Comparison of ENCODE assay signal across 8 mouse cellular contexts in the genomic region with DNA sequence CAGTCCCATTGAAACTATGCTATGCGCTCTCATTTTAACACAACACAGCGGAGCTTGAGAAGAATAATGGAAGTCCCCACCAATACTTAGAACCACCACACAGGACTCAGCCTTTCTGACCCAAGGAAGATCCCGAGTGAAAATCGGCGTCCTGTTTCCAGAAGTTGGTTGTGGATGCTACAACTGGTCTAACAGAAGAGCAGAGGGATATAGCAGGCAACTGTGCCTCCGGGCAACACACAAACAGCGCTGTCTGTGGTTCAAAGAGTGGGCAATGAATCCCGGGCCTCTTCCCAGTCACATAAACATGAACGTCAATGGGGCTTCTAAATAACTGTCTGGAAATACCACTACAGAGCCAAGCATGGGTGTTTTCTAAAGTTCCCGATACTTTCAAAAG. TPM values are rescaled to one million over a fixed set of nuclear protein-coding genes. Genes with fewer than 3 reads are reported as not detected.
DNase-seq lines count a peak whose midpoint lies in the region; ATAC-seq and TF ChIP-seq lines count a peak whose summit lies in the region.

No protein-coding gene starts in this region.

- 19% methylated on average over 10 of the region's 10 CpGs for WGBS in lung, embryonic 14.5 days
- 17% methylated on average over 10 of the region's 10 CpGs for WGBS in embryonic facial prominence, embryonic 13.5 days
- WGBS in intestine, embryonic 15.5 days: 14% methylated on average over 10 of the region's 10 CpGs
- WGBS in midbrain, embryonic 11.5 days: 23% methylated on average over 10 of the region's 10 CpGs

- TF ChIP-seq CTCF in lung, embryonic 14.5 days (IDR thresholded peaks at IDR 0.05; ENCODE audit: low read depth): no peak

- H3K4me1 ChIP-seq in lung, embryonic 14.5 days (ENCODE audit: insufficient read depth): no peaks in the 10 kb centered on the region
- H3K4me1 ChIP-seq in embryonic facial prominence, embryonic 13.5 days: peaks cover 9% of the 10 kb centered on the region; the same call in 1 of the 2 replicates
- H3K4me1 ChIP-seq in intestine, embryonic 15.5 days (replicated peaks): 0 out of 2 replicates have a peak, but pooled peaks cover 9% of the 10 kb centered on the region
- 0 out of 2 replicates have a peak, but pooled peaks cover 3% of the 10 kb centered on the region for H3K4me1 ChIP-seq in midbrain, embryonic 11.5 days (ENCODE audit: control insufficient read depth, insufficient read depth, low read length)

- H3K36me3 ChIP-seq in lung, embryonic 14.5 days (ENCODE audit: insufficient read depth): no peaks in the 10 kb centered on the region
- no peaks in the 10 kb centered on the region for H3K36me3 ChIP-seq in embryonic facial prominence, embryonic 13.5 days
- H3K36me3 ChIP-seq in intestine, embryonic 15.5 days: no peaks in the 10 kb centered on the region
- no peaks in the 10 kb centered on the region for H3K36me3 ChIP-seq in midbrain, embryonic 11.5 days (ENCODE audit: control insufficient read depth, insufficient read depth, low read length)

- no peaks in the 10 kb centered on the region for H3K9me3 ChIP-seq in lung, embryonic 14.5 days (ENCODE audit: low read depth, low read length)
- H3K9me3 ChIP-seq in embryonic facial prominence, embryonic 13.5 days: no peaks in the 10 kb centered on the region
- no peaks in the 10 kb centered on the region for H3K9me3 ChIP-seq in intestine, embryonic 15.5 days
- no peaks in the 10 kb centered on the region for H3K9me3 ChIP-seq in midbrain, embryonic 11.5 days (ENCODE audit: control insufficient read depth, low read length)

- peak overlapping the region; percentile 100 for H3K4me2 ChIP-seq in lung, embryonic 14.5 days
- H3K4me2 ChIP-seq in embryonic facial prominence, embryonic 13.5 days: peak overlapping the region; percentile 96
- H3K4me2 ChIP-seq in intestine, embryonic 15.5 days (replicated peaks): peak overlapping the region; percentile 92
- H3K4me2 ChIP-seq in midbrain, embryonic 11.5 days: peak overlapping the region; percentile 99

- DNase-seq in lung, embryonic 14.5 days: peak; percentile 27
- no peak for DNase-seq in lung, adult 18-20 months
- no peak for DNase-seq in midbrain, embryonic 11.5 days (ENCODE audit: low spot score, missing footprints)
- DNase-seq in layer of hippocampus, postnatal 25 days (ENCODE audit: extremely low spot score in 1 of 2, low spot score in 1 of 2): no peak
- no peak for DNase-seq in layer of hippocampus, adult 18-20 months (ENCODE audit: low spot score in 2 of 2)
- no peak for DNase-seq in layer of hippocampus, adult 9-10 months (ENCODE audit: low spot score)

- ATAC-seq in lung, embryonic 14.5 days (ENCODE audit: insufficient read depth): 0 out of 2 replicates have a peak, but pooled peaks have one; percentile 25
- ATAC-seq in embryonic facial prominence, embryonic 13.5 days (ENCODE audit: insufficient number of reproducible peaks, insufficient read depth, low FRiP score, low TSS enrichment, low read depth): no peak
- ATAC-seq in intestine, embryonic 15.5 days: no peak
- no peak for ATAC-seq in midbrain, embryonic 11.5 days (ENCODE audit: low FRiP score)

- no peaks in the 10 kb centered on the region for H3K27me3 ChIP-seq in lung, embryonic 14.5 days (ENCODE audit: insufficient read depth, low read length)
- peaks cover 38% of the 10 kb centered on the region for H3K27me3 ChIP-seq in embryonic facial prominence, embryonic 13.5 days
- H3K27me3 ChIP-seq in intestine, embryonic 15.5 days (replicated peaks): no peaks in the 10 kb centered on the region
- peaks cover 13% of the 10 kb centered on the region for H3K27me3 ChIP-seq in midbrain, embryonic 11.5 days (ENCODE audit: control insufficient read depth, insufficient read depth, low read length)

- peak overlapping the region; percentile 65 for H3K4me3 ChIP-seq in lung, embryonic 14.5 days (ENCODE audit: low read depth, low read length)
- H3K4me3 ChIP-seq in embryonic facial prominence, embryonic 13.5 days: peak overlapping the region; percentile 64
- peak overlapping the region; percentile 72 for H3K4me3 ChIP-seq in intestine, embryonic 15.5 days (replicated peaks)
- H3K4me3 ChIP-seq in midbrain, embryonic 11.5 days (ENCODE audit: low read depth, low read length): peak overlapping the region; percentile 63

- no peak overlapping the region for H3K27ac ChIP-seq in lung, embryonic 14.5 days (ENCODE audit: low read depth)
- no peak overlapping the region for H3K27ac ChIP-seq in embryonic facial prominence, embryonic 13.5 days
- H3K27ac ChIP-seq in intestine, embryonic 15.5 days: no peak overlapping the region
- H3K27ac ChIP-seq in midbrain, embryonic 11.5 days (ENCODE audit: low read depth, low read length): no peak overlapping the region

- peak overlapping the region; percentile 59 for H3K9ac ChIP-seq in lung, embryonic 14.5 days
- H3K9ac ChIP-seq in embryonic facial prominence, embryonic 13.5 days: no peak overlapping the region
- H3K9ac ChIP-seq in intestine, embryonic 15.5 days: peak overlapping the region; percentile 67
- H3K9ac ChIP-seq in midbrain, embryonic 11.5 days (ENCODE audit: low read length): no peak overlapping the region

RNA-seq across cellular contexts. Expression of gene Enpp1, which starts 0.9 kb away (rescaled TPM):
- polyA plus RNA-seq in lung, embryonic 14.5 days (2014; fragmentation: Nextera tagmentation; extraction: Ambion mirVana): 2.3 and 2.9 TPM in 2 replicates
- 3.2 and 5.1 TPM in 2 replicates for polyA plus RNA-seq in embryonic facial prominence, embryonic 13.5 days (2015; fragmentation: Nextera tagmentation; extraction: Ambion mirVana)
- polyA plus RNA-seq in intestine, embryonic 15.5 days (2015; fragmentation: Nextera tagmentation; extraction: Ambion mirVana): 8.2 and 8.7 TPM in 2 replicates
- 1.2 and 1.4 TPM in 2 replicates for polyA plus RNA-seq in midbrain, embryonic 11.5 days (2014; fragmentation: Nextera tagmentation; extraction: Ambion mirVana)
- 1 to 10 TPM; 3.3 TPM for total RNA-seq in layer of hippocampus, postnatal 25 days (2021)
- total RNA-seq in layer of hippocampus, adult 18-20 months (2021): 1 to 10 TPM; 3.4 TPM

Comparison
In these comparisons a context has a peak if more than half of its experiments do, and no peak if none do; other contexts are left out.
1. H3K9ac ChIP-seq: peak in lung, embryonic 14.5 days (single experiment) and intestine, embryonic 15.5 days (single experiment); none in embryonic facial prominence, embryonic 13.5 days (single experiment) and midbrain, embryonic 11.5 days (single experiment).
2. Peak in every context shown above with its lines, with median percentiles within 50 percentile points of each other: H3K4me2 ChIP-seq and H3K4me3 ChIP-seq.